Mouse (Mus musculus) heart, adult 9 months (tissue): ENCODE results near the gene Atf1.

ENCODE experiments used
- DNase-seq, 2 experiments: peaks; one replicate each; pipeline ENCODE4 v3.0.0; 2022; ENCODE audit warnings: low spot score in 2 of 2

Atf1 gene

GRCm38 (mm10) chr15:100304019-100304991, 76.7 kb downstream of the Atf1 start, which contains the start of gene Mettl7a1:
TSS of gene Mettl7a1 (plus strand) at chr15:100304140.
- DNase-seq: peak; percentile 85 to 86

- no peak for DNase-seq
Measured at GRCm38 (mm10) chr15:100306201-100306600, 78.6 kb downstream of the Atf1 start.

DNA sequence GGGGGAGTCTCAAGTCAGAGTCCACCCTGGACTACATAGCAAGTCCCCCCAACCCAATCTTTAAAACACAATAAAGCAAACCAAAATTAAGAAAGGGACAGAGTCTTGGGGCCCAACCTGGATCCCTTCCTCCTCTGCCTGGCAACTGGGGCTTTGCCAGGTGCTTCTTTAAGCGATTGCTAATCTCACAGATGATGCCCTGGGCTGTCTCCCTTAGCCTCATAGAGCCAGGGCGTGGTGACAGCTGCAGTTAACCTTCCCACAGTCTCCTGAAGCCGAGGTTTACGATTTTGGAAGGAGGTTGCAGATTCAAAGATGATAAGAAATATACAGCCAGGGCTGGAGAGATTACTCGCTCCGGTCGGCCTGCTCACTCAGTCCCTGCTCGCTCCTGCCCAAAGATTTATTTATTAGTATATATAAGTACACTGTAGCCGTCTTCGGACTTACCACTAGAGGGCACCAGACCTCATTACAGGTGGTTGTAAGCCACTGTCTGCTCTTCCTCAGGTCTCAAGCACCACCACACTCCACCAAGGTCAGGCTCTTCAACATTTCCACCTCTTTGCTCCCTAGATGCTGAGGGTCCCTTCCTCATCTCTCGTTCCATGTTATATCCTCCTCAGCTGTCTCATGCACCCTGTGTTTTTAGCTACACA, 79.9 kb downstream of the Atf1 start:
- peak in 1 of 2 experiments; percentile 13 for DNase-seq
